Mouse (Mus musculus): ENCODE data around the gene Pald1.

- no peak for TF ChIP-seq CTCF (conservative IDR thresholded peaks at IDR 0.05; ENCODE audit: low read length)
- TF ChIP-seq NANOG (IDR thresholded peaks at IDR 0.05; ENCODE audit: borderline replicate concordance, low read length): no peak
Observed at GRCm38 (mm10) chr10:61325782-61326328, 57.5 kb downstream of the Pald1 start.
